Mouse (Mus musculus) cortical plate, adult 2 months (tissue): Measurements from ENCODE around the gene Alg9.

ENCODE experiments used
- CTCF ChIP-seq: fragments of 200-500 bp; IDR thresholded peaks from 2 replicates; pipeline ENCODE4 v1.5.1; 2011; ENCODE audit warnings: mild to moderate bottlenecking, control low read depth, low read length; ENCODE audit not compliant: insufficient read depth; ENCODE audit errors: extremely low read depth
- POLR2A ChIP-seq: fragments of 200-500 bp; IDR thresholded peaks from 2 replicates; pipeline ENCODE4 v1.6.1; 2011; ENCODE audit warnings: mild to moderate bottlenecking, low read length, control low read depth; ENCODE audit not compliant: insufficient read depth; ENCODE audit errors: extremely low read depth

GRCm38 (mm10) chr9:50849249-50849648 lies 74.4 kb downstream of the Alg9 start:
- peak; percentile 88 for TF ChIP-seq CTCF
- TF ChIP-seq POLR2A, result no peak
